Mouse (Mus musculus): ENCODE data around the gene Clybl. TPM values are rescaled to one million over a fixed set of nuclear protein-coding genes. Genes with fewer than 3 reads are reported as not detected.

Gene Clybl
- total RNA-seq, 2 experiments from 2014 or later, result 29.5 to 30.4 TPM

GRCm38 (mm10) chr14:122350766-122351165, 169.3 kb downstream of the Clybl start:
- no peak for DNase-seq (ENCODE audit: low spot score in 2 of 2)

- no peak for DNase-seq (ENCODE audit: low spot score in 2 of 2)
These were observed 175.8 kb downstream of the Clybl start for GRCm38 (mm10) chr14:122357316-122357715.

- DNase-seq (ENCODE audit: low spot score in 2 of 2), result no peak
These were observed 177.1 kb downstream of the Clybl start for GRCm38 (mm10) chr14:122358592-122358991.

GRCm38 (mm10) chr14:122359136-122359905, 177.8 kb downstream of the Clybl start:
- no peak for DNase-seq (ENCODE audit: low spot score in 2 of 2)

GRCm38 (mm10) chr14:122361807-122362206, 180.3 kb downstream of the Clybl start:
- no peak for DNase-seq (ENCODE audit: low spot score in 2 of 2)

GRCm38 (mm10) chr14:122363156-122363555, 181.7 kb downstream of the Clybl start:
- DNase-seq (ENCODE audit: low spot score in 2 of 2), result no peak

GRCm38 (mm10) chr14:122364026-122364425, 182.5 kb downstream of the Clybl start:
- DNase-seq (ENCODE audit: low spot score in 2 of 2), result no peak

GRCm38 (mm10) chr14:122367252-122367868, 185.9 kb downstream of the Clybl start:
- DNase-seq (ENCODE audit: low spot score in 2 of 2), result no peak

GRCm38 (mm10) chr14:122367882-122368418, 186.4 kb downstream of the Clybl start:
- DNase-seq (ENCODE audit: low spot score in 2 of 2), result no peak

- no peak for DNase-seq (ENCODE audit: low spot score in 2 of 2)
These were observed 187.0 kb downstream of the Clybl start for GRCm38 (mm10) chr14:122368501-122368900.

- DNase-seq (ENCODE audit: low spot score in 2 of 2), result no peak
These were observed 190.5 kb downstream of the Clybl start for GRCm38 (mm10) chr14:122371979-122372378.

GRCm38 (mm10) chr14:122373458-122373857, 192.0 kb downstream of the Clybl start:
- DNase-seq (ENCODE audit: low spot score in 2 of 2), result no peak

- no peak for DNase-seq (ENCODE audit: low spot score in 2 of 2)
These were observed 192.9 kb downstream of the Clybl start for GRCm38 (mm10) chr14:122374285-122374997.

GRCm38 (mm10) chr14:122375070-122375811, 193.7 kb downstream of the Clybl start:
- no peak for DNase-seq (ENCODE audit: low spot score in 2 of 2)

- DNase-seq (ENCODE audit: low spot score in 2 of 2), result no peak
These were observed 195.1 kb downstream of the Clybl start for GRCm38 (mm10) chr14:122376482-122377143.

GRCm38 (mm10) chr14:122377681-122378080, 196.2 kb downstream of the Clybl start:
- no peak for DNase-seq (ENCODE audit: low spot score in 2 of 2)

- DNase-seq (ENCODE audit: low spot score in 2 of 2), result no peak
These were observed 197.6 kb downstream of the Clybl start for GRCm38 (mm10) chr14:122379076-122379475.

GRCm38 (mm10) chr14:122379996-122380395, 198.5 kb downstream of the Clybl start:
- DNase-seq (ENCODE audit: low spot score in 2 of 2), result no peak

GRCm38 (mm10) chr14:122380896-122381845, 199.7 kb downstream of the Clybl start:
- DNase-seq (ENCODE audit: low spot score in 2 of 2), result no peak

Measured in layer of hippocampus, adult 18-20 months (tissue).